Mouse (Mus musculus) liver, embryonic 14.5 days (tissue): Measurements from ENCODE around the gene Tbcc.

ENCODE experiments used
- CTCF ChIP-seq: IDR thresholded peaks from 2 replicates; pipeline ENCODE4 v1.5.1; 2016; ENCODE audit warnings: antibody characterized with exemption, low read depth, control low read depth
- EP300 ChIP-seq: IDR thresholded peaks from 2 replicates; pipeline ENCODE4 v1.6.1; 2016; ENCODE audit warnings: antibody characterized with exemption, low read depth

- TF ChIP-seq CTCF (no peak), EP300 (no peak)
Observed at GRCm38 (mm10) chr17:46856107-46856388, 34.4 kb upstream of the Tbcc start.
